Mouse (Mus musculus) limb, embryonic 11.5 days (tissue): ENCODE data around the gene Dedd2. TPM values are rescaled to one million over a fixed set of nuclear protein-coding genes. Genes with fewer than 3 reads are reported as not detected.

Source experiments
- ATAC-seq: fragments of 200-750 bp; cut with Nextera tagmentation; 2 replicates; pipeline ENCODE4 v1.8.0; 2017; ENCODE audit warnings: low read depth; ENCODE audit not compliant: insufficient number of reproducible peaks, low FRiP score, low TSS enrichment
- DNase-seq: peaks from one replicate; pipeline ENCODE4 v3.0.0-alpha.2; 2015; ENCODE audit warnings: low spot score
- H3K27ac ChIP-seq: fragments of 300-500 bp; sonication (generic); replicated peaks from 2 replicates; pipeline ENCODE4 v1.5.1; 2014; ENCODE audit warnings: low read depth, mild to moderate bottlenecking, low read length
- H3K27me3 ChIP-seq: fragments of 300-500 bp; sonication (generic); 2 replicates; pipeline ENCODE4 v1.6.1; 2014; ENCODE audit warnings: mild to moderate bottlenecking, low read length, mixed read lengths; ENCODE audit not compliant: control insufficient read depth, insufficient read depth
- H3K36me3 ChIP-seq: fragments of 300-500 bp; sonication (generic); 2 replicates; pipeline ENCODE4 v1.6.1; 2014; ENCODE audit warnings: mild to moderate bottlenecking, low read length, moderate library complexity, mixed read lengths; ENCODE audit not compliant: control insufficient read depth, insufficient read depth
- H3K4me1 ChIP-seq: fragments of 300-500 bp; sonication (generic); 2 replicates; pipeline ENCODE4 v1.6.1; 2014; ENCODE audit warnings: low read length, mixed read lengths; ENCODE audit not compliant: control insufficient read depth, insufficient read depth
- H3K4me2 ChIP-seq: fragments of 300-500 bp; sonication (generic); 2 replicates; pipeline ENCODE4 v1.6.1; 2014; ENCODE audit warnings: low read depth, mild to moderate bottlenecking, moderate library complexity; ENCODE audit not compliant: severe bottlenecking
- H3K4me3 ChIP-seq: fragments of 300-500 bp; sonication (generic); 2 replicates; pipeline ENCODE4 v1.5.1; 2014; ENCODE audit warnings: low read depth, low read length
- H3K9ac ChIP-seq: fragments of 300-500 bp; sonication (generic); 2 replicates; pipeline ENCODE4 v1.6.1; 2014; ENCODE audit warnings: mild to moderate bottlenecking, low read length
- H3K9me3 ChIP-seq: fragments of 300-500 bp; sonication (generic); 2 replicates; pipeline ENCODE4 v1.6.1; 2016; ENCODE audit warnings: low read length; ENCODE audit not compliant: control insufficient read depth
- WGBS: fragments of 180-500 bp; shearing (Covaris S2); extraction: QIAGEN DNeasy Blood & Tissue Kit; methylation state at CpG from one replicate; pipeline ENCODE4 v1.1.7; 2014; 5-methylcytosine and 5-hydroxymethylcytosine counted together
- polyA plus RNA-seq: library from polyadenylated mRNA; unstranded; fragments of >200 nt; fragmentation: Nextera tagmentation; extraction: Ambion mirVana; gene quantifications from 2 replicates; pipeline ENCODE4 v1.2.1, GENCODE M21; 2014

Gene Dedd2
- polyA plus RNA-seq, 1 experiment from 2014 or later = 9.9 TPM

DNA sequence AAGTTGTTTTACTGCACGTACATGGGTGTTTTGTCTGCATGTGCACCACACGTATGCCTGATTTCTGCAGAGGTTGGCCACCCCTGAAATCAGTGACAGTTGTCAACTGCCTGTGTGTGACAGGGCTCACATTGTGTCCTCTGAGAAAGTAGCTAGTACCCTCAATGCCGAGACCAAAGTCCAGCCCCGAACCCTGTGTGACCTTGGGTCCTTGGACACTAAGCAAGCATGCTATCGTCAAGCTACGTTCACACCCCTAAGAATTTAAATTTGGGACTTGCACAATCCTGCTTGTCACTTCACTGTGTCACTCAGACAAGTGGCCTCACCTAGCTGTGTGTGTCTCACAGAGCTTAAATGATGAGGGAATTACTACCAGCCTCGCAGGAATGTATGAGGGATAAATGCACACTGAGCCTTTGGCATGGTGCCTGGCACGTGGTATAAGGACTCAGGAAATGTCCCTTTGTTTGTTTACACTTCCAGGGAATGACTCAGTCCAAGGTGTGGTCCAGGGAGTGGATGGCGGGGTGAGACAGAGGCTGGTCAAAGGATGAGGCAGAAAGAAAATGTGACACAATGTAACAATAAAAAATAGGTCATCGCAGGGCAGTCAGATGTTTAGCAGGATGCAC, 22.9 kb downstream of the Dedd2 start:
- Histone ChIP-seq H3K27me3 (no peaks in the 10 kb centered on the region), H3K9ac (no peak overlapping the region), H3K36me3 (no peaks in the 10 kb centered on the region), H3K9me3 (no peaks in the 10 kb centered on the region), H3K4me3 (no peak overlapping the region), H3K4me1 (no peaks in the 10 kb centered on the region), H3K27ac (no peak overlapping the region), H3K4me2 (no peak overlapping the region)
- 75% methylated on average over 10 of the region's 10 CpGs for WGBS
- DNase-seq (no peak), ATAC-seq (no peak)

DNA sequence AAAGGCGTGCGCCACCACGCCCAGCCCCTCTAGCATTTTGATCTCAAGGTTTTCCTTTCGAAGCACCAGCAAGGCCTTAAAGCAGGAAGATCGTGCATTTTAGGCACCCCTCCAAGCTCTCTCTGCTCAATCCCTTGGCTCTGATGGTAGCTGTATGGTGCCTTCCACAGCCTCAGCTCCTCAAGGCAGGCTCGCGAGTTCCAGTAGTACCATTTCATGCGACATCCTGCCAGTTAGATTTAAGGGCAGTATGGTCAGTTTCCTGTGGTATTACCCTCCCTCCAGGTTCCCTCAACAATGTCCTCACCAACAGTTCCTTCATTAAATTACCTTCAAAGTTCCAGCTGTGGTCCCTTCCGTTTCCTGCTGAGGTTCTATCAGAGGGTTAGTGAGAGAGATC, 24.3 kb downstream of the Dedd2 start:
- Histone ChIP-seq H3K9me3 (no peaks in the 10 kb centered on the region), H3K9ac (no peak overlapping the region), H3K36me3 (no peaks in the 10 kb centered on the region), H3K4me1 (no peaks in the 10 kb centered on the region), H3K4me3 (no peak overlapping the region), H3K4me2 (no peak overlapping the region), H3K27ac (no peak overlapping the region), H3K27me3 (no peaks in the 10 kb centered on the region)
- ATAC-seq (no peak), DNase-seq (no peak)
- 84% methylated on average over 9 of the region's 9 CpGs for WGBS

DNA sequence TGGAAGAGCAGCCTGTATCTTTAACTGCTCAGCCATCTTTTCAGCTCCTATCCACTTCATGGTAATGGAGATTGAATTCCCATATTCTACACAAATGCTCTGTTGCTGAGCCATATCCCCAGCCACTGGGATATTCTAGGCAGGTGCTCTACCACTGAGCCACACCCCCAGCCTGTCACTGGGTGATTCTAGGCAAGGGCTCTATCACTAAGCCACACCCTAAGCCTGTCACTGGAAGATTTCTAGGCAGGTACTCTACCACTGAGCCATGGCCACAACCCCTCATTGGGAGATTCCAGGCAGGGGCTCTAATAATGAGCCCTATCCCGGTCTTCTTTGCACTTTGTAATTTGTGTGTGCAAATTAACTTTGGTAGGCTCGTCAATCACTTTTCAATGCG, 25.3 kb downstream of the Dedd2 start:
- 67% methylated on average over 3 of the region's 3 CpGs for WGBS
- Histone ChIP-seq H3K4me2 (no peak overlapping the region), H3K27me3 (no peaks in the 10 kb centered on the region), H3K36me3 (no peaks in the 10 kb centered on the region), H3K9ac (no peak overlapping the region), H3K4me1 (no peaks in the 10 kb centered on the region), H3K27ac (no peak overlapping the region), H3K4me3 (no peak overlapping the region), H3K9me3 (no peaks in the 10 kb centered on the region)
- no peak for DNase-seq
- no peak for ATAC-seq

DNA sequence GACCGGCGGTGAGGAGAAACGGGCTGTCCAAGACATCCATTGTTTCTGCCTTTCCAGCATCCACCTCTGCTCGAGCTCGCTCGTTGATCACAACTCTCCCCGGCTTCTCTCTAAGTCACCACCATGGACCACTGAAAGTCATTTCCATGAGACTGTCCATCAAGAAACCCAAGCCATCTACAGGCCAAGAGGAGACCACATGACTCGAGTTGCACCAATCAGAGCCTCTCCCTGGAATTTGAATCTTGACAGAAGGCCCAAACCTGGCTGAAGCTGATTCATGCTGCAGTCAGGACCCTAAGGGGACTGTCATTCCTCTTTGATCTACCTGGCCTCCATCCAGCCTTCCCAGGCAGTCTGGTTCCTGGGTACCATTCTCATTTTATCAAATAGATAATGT, 28.3 kb downstream of the Dedd2 start:
- no peaks in the 10 kb centered on the region for H3K36me3 ChIP-seq
- H3K4me3 ChIP-seq = no peak overlapping the region
- WGBS = 77% methylated on average over 8 of the region's 8 CpGs
- no peaks in the 10 kb centered on the region for H3K4me1 ChIP-seq
- DNase-seq (no peak), ATAC-seq (no peak)
- H3K4me2 ChIP-seq = no peak overlapping the region
- no peaks in the 10 kb centered on the region for H3K9me3 ChIP-seq
- H3K9ac ChIP-seq = no peak overlapping the region
- H3K27me3 ChIP-seq = no peaks in the 10 kb centered on the region
- H3K27ac ChIP-seq = no peak overlapping the region

DNA sequence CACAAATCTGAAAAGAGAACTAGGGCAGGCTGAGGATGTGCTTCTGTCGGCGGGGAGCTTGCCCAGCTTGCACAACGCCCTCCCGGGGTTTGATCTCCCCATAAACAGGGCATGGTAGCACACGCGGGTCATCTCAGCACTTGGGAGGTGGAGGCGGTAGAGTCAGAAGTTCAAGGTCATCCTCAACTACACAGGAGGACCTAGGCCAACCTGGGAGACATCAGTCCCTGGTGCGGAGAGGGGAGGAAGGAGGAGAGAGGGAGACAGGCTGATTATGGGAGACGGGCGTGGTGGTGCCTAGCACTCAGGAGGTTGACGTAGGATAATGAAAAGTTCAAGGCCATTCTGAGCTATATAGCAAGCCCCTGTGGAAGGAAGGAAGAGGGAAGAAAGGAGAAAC, 29.6 kb downstream of the Dedd2 start:
- H3K4me2 ChIP-seq = no peak overlapping the region

DNA sequence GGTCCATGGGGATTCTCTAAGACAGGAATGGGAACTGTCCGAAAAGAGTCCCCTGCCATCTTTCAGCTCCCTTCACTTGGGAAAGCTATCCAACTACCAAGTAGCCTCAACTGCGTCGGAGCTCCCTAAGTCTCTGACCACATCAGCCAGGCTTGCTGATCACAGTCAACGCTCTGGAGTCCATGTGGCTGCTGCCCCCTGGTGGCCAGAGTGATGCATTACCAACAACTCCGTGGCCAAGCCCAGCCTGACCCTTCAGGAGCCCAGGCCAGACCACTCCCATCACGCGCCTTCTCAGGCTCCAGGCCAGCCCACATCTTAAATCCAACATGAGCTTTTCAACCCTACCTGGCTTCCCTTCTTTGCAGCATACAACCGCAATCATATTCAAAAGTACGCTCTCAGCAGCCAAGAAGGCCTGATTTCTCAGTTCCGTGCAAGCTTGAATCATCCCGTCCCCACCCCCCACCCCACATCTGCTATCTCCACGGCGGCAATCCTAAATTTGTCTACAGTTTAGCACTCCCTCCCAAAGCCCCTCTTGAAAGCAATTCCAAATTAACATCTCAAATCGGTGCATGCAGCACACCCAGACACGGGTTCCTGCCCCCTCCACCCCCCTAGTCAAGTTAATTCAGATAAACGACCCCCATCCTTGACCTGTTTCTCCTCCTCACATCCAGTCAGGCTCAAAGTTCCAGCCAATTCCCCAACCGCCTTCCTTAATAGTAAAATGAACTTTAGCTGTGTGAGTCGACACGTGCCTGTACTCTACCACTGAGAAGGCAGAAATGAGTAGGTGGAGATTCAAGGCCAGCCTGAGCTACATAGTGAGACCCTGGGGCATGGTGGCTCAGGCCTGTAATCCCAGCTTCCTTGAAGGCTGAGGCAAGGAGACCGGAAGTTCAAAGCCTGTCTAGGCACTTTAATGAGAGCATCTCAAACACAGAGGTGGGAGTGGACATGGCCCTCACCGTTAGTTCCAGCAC, 32.5 kb downstream of the Dedd2 start:
- Histone ChIP-seq H3K9ac (no peak overlapping the region), H3K9me3 (no peaks in the 10 kb centered on the region), H3K27ac (no peak overlapping the region), H3K4me2 (no peak overlapping the region), H3K4me1 (no peaks in the 10 kb centered on the region), H3K4me3 (no peak overlapping the region), H3K36me3 (no peaks in the 10 kb centered on the region), H3K27me3 (peaks cover 7% of the 10 kb centered on the region; the same call in 1 of the 2 replicates)
- DNase-seq (peak; percentile 97), ATAC-seq (peak; percentile 80)
- WGBS = 23% methylated on average over 21 of the region's 21 CpGs

More for the DNA sequence above, 29.6 kb downstream of the Dedd2 start:
- no peaks in the 10 kb centered on the region for H3K4me1 ChIP-seq
- DNase-seq (no peak), ATAC-seq (no peak)
- H3K4me3 ChIP-seq = no peak overlapping the region
- H3K27me3 ChIP-seq = no peaks in the 10 kb centered on the region
- no peaks in the 10 kb centered on the region for H3K36me3 ChIP-seq
- no peak overlapping the region for H3K27ac ChIP-seq
- WGBS = 89% methylated on average over 11 of the region's 11 CpGs
- H3K9ac ChIP-seq = no peak overlapping the region
- H3K9me3 ChIP-seq = no peaks in the 10 kb centered on the region

DNA sequence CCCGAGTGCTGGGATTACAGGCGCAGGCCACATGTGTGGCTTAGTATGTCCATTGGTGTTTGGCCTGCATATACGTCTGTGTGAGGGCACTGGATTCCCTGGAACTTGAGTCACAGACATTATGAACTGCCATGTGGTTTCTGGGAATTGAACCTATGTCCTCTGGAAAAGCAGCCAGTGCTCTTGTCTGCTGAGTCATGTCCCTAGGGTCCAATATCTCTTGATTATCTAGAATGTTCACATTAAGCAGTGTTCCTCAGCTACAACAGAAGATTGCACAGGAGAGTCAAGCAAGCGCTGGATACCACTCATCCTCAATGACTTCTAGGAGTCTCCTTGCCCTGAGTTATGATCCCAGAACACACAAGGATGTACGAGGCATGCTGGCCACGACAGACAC, 36.3 kb downstream of the Dedd2 start:
- Histone ChIP-seq H3K4me1 (0 out of 2 replicates have a peak, but pooled peaks cover 7% of the 10 kb centered on the region), H3K4me2 (no peak overlapping the region), H3K27ac (no peak overlapping the region), H3K9ac (0 out of 2 replicates have a peak overlapping the region, but pooled peaks have one; percentile 3), H3K4me3 (no peak overlapping the region), H3K9me3 (no peaks in the 10 kb centered on the region), H3K36me3 (no peaks in the 10 kb centered on the region), H3K27me3 (peaks cover 40% of the 10 kb centered on the region)
- 83% methylated on average over 6 of the region's 6 CpGs for whole genome bisulfite sequencing
- DNase-seq = no peak
- ATAC-seq = no peak

DNA sequence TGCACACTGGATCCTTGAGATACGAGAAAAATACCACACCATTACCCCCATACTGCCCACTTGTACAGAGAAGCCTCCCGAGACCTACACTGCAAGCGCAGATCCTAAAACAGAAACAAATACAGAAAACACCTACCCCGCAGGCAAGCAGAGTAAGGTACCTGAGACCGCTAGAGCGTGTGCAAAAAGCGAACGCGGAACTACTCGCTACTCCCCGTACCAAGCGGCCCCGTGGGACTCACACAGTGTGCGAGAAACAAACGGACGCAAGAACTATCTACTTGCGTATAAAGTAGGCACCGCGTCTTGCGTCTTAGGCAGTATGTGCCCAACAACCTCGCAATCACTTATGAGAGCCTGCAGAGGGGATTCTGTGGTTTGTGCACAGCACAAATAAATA, 38.6 kb downstream of the Dedd2 start:
- 0 out of 2 replicates have a peak overlapping the region, but pooled peaks have one; percentile 10 for H3K4me2 ChIP-seq
- 4% methylated on average over 21 of the region's 21 CpGs for WGBS
- peaks cover 63% of the 10 kb centered on the region for H3K27me3 ChIP-seq
- DNase-seq = peak; percentile 41
- no peak overlapping the region for H3K9ac ChIP-seq
- H3K9me3 ChIP-seq = no peaks in the 10 kb centered on the region
- no peaks in the 10 kb centered on the region for H3K36me3 ChIP-seq
- H3K4me1 ChIP-seq = peaks cover 11% of the 10 kb centered on the region; the same call in 1 of the 2 replicates
- no peak for ATAC-seq
- no peak overlapping the region for H3K27ac ChIP-seq
- no peak overlapping the region for H3K4me3 ChIP-seq
